Mouse (Mus musculus) liver, postnatal 0 days (tissue): ENCODE data around the gene Fau.

ENCODE experiments used
- CTCF ChIP-seq: sonication (generic); IDR thresholded peaks from 2 replicates; pipeline ENCODE4 v1.5.1; 2016; ENCODE audit warnings: antibody characterized with exemption, low read depth
- EP300 ChIP-seq: IDR thresholded peaks from 2 replicates; pipeline ENCODE4 v1.6.1; 2016; ENCODE audit warnings: antibody characterized with exemption, low read depth, mild to moderate bottlenecking

- TF ChIP-seq CTCF = no peak
- no peak for TF ChIP-seq EP300
Measured at GRCm38 (mm10) chr19:6047899-6048166, 9.8 kb upstream of the Fau start.
